Mouse (Mus musculus): ENCODE results near the gene Susd2.

- TF ChIP-seq POLR2A (IDR thresholded peaks at IDR 0.05; ENCODE audit: insufficient read depth, low read depth, low read length) (no peak), CTCF (IDR thresholded peaks at IDR 0.05) (no peak)
Measured at GRCm38 (mm10) chr10:75657772-75658171, 14.0 kb upstream of the Susd2 start.

Data from heart, adult 2 months (tissue).